Mouse (Mus musculus) forebrain, embryonic 12.5 days (tissue): Measurements from ENCODE around the gene Mindy2. TPM values are rescaled to one million over a fixed set of nuclear protein-coding genes. Genes with fewer than 3 reads are reported as not detected.

Source experiments
- ATAC-seq: fragments of 200-750 bp; cut with Nextera tagmentation; 2 replicates; pipeline ENCODE4 v1.8.0; 2017; ENCODE audit warnings: moderate TSS enrichment; ENCODE audit not compliant: low FRiP score
- H3K27ac ChIP-seq: fragments of 300-500 bp; sonication (generic); 2 replicates; pipeline ENCODE4 v1.5.1; 2016; ENCODE audit warnings: mild to moderate bottlenecking
- H3K27me3 ChIP-seq: fragments of 300-500 bp; sonication (generic); 2 replicates; pipeline ENCODE4 v1.6.1; 2016; ENCODE audit warnings: mild to moderate bottlenecking
- H3K36me3 ChIP-seq: fragments of 300-500 bp; sonication (generic); replicated peaks from 2 replicates; pipeline ENCODE4 v1.6.1; 2016; ENCODE audit warnings: mild to moderate bottlenecking
- H3K4me1 ChIP-seq: fragments of 300-500 bp; sonication (generic); 2 replicates; pipeline ENCODE4 v1.6.1; 2016
- H3K4me2 ChIP-seq: fragments of 300-500 bp; sonication (generic); 2 replicates; pipeline ENCODE4 v1.6.1; 2016; ENCODE audit warnings: mild to moderate bottlenecking, moderate library complexity
- H3K4me3 ChIP-seq: fragments of 300-500 bp; sonication (generic); replicated peaks from 2 replicates; pipeline ENCODE4 v1.5.1; 2016; ENCODE audit warnings: mild to moderate bottlenecking
- H3K9ac ChIP-seq: fragments of 300-500 bp; sonication (generic); 2 replicates; pipeline ENCODE4 v1.6.1; 2016; ENCODE audit warnings: mild to moderate bottlenecking
- H3K9me3 ChIP-seq: fragments of 300-500 bp; sonication (generic); 2 replicates; pipeline ENCODE4 v1.6.1; 2016
- WGBS: fragments of 180-500 bp; shearing (Covaris S2); methylation state at CpG from one replicate; pipeline ENCODE4 v1.1.7; 2016; 5-methylcytosine and 5-hydroxymethylcytosine counted together
- polyA plus RNA-seq: library from polyadenylated mRNA; unstranded; fragments of >200 nt; fragmentation: Nextera tagmentation; extraction: Ambion mirVana; gene quantifications from 2 replicates; pipeline ENCODE4 v1.2.1, GENCODE M21; 2016

The Mindy2 gene
- polyA plus RNA-seq, 1 experiment from 2014 or later = 13.7 TPM

GRCm38 (mm10) chr9:70679132-70680091 is 22.4 kb upstream of the Mindy2 start:
- WGBS = under 1% methylated on average over 93 of the region's 103 CpGs

GRCm38 (mm10) chr9:70678682-70679131 is 21.7 kb upstream of the Mindy2 start, which contains the start of gene Adam10:
TSS of gene Adam10 (plus strand) at chr9:70678997.
- no peaks in the 10 kb centered on the region for H3K36me3 ChIP-seq
- 1% methylated on average over 48 of the region's 48 CpGs for WGBS
- peak within 1 kb of the TSS; percentile 95 for H3K9ac ChIP-seq
- H3K4me1 ChIP-seq = peaks cover 19% of the 10 kb centered on the region
- peak; percentile 99 for ATAC-seq
- H3K4me2 ChIP-seq = peak within 1 kb of the TSS; percentile 82
- peak within 1 kb of the TSS; percentile 97 for H3K27ac ChIP-seq
- H3K27me3 ChIP-seq = no peaks in the 10 kb centered on the region
- peak within 1 kb of the TSS; percentile 98 for H3K4me3 ChIP-seq
- H3K9me3 ChIP-seq = no peaks in the 10 kb centered on the region

More at GRCm38 (mm10) chr9:70679132-70680091, 22.4 kb upstream of the Mindy2 start:
- no peaks in the 10 kb centered on the region for H3K27me3 ChIP-seq
- no peaks in the 10 kb centered on the region for H3K36me3 ChIP-seq
- H3K27ac ChIP-seq = peak overlapping the region; percentile 97
- H3K4me3 ChIP-seq = peak overlapping the region; percentile 98
- H3K4me1 ChIP-seq = peaks cover 19% of the 10 kb centered on the region
- ATAC-seq = peak; percentile 75; the same call in 1 of the 2 replicates
- H3K9me3 ChIP-seq = no peaks in the 10 kb centered on the region
- H3K9ac ChIP-seq = peak overlapping the region; percentile 95
- H3K4me2 ChIP-seq = peak overlapping the region; percentile 82

GRCm38 (mm10) chr9:70675961-70676360 is 19.0 kb upstream of the Mindy2 start:
- ATAC-seq = no peak
- 84% methylated on average over 5 of the region's 5 CpGs for WGBS
- Histone ChIP-seq H3K4me2 (no peak overlapping the region), H3K27ac (no peak overlapping the region), H3K36me3 (no peaks in the 10 kb centered on the region), H3K4me1 (peaks cover 8% of the 10 kb centered on the region), H3K4me3 (no peak overlapping the region), H3K9me3 (no peaks in the 10 kb centered on the region), H3K27me3 (no peaks in the 10 kb centered on the region), H3K9ac (no peak overlapping the region)

- WGBS = 79% methylated on average over 4 of the region's 4 CpGs
- Histone ChIP-seq H3K27me3 (no peaks in the 10 kb centered on the region), H3K9ac (no peak overlapping the region), H3K4me3 (no peak overlapping the region), H3K36me3 (no peaks in the 10 kb centered on the region), H3K27ac (no peak overlapping the region), H3K4me1 (peaks cover 2% of the 10 kb centered on the region; the same call in 1 of the 2 replicates), H3K9me3 (no peaks in the 10 kb centered on the region), H3K4me2 (no peak overlapping the region)
- ATAC-seq = no peak
Measured at GRCm38 (mm10) chr9:70675117-70675516, 18.1 kb upstream of the Mindy2 start.

DNA sequence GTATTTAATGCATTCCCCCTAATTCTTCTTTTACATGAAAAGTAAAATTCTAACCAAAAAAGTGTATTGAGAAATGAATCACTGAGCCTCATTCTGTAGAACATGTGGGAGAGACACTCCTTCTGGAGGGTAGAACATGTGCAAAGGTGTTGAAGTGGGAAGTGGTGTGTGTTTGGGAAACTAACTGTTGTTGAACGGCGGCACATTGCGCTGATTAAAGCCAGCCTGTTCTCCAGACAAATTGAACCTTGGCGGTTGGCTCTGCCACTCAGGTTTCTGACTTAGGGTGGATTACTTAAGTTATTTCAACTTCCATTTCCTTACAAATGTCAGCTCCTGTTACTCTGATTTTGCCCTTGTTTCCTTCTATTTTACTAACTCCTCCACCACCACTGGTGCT is 16.7 kb upstream of the Mindy2 start:
- H3K9ac ChIP-seq = no peak overlapping the region
- no peaks in the 10 kb centered on the region for H3K36me3 ChIP-seq
- no peaks in the 10 kb centered on the region for H3K9me3 ChIP-seq
- no peak overlapping the region for H3K27ac ChIP-seq
- no peak for ATAC-seq
- no peaks in the 10 kb centered on the region for H3K27me3 ChIP-seq
- H3K4me1 ChIP-seq = no peaks in the 10 kb centered on the region
- 92% methylated on average over 4 of the region's 4 CpGs for WGBS
- no peak overlapping the region for H3K4me3 ChIP-seq
- H3K4me2 ChIP-seq = no peak overlapping the region

DNA sequence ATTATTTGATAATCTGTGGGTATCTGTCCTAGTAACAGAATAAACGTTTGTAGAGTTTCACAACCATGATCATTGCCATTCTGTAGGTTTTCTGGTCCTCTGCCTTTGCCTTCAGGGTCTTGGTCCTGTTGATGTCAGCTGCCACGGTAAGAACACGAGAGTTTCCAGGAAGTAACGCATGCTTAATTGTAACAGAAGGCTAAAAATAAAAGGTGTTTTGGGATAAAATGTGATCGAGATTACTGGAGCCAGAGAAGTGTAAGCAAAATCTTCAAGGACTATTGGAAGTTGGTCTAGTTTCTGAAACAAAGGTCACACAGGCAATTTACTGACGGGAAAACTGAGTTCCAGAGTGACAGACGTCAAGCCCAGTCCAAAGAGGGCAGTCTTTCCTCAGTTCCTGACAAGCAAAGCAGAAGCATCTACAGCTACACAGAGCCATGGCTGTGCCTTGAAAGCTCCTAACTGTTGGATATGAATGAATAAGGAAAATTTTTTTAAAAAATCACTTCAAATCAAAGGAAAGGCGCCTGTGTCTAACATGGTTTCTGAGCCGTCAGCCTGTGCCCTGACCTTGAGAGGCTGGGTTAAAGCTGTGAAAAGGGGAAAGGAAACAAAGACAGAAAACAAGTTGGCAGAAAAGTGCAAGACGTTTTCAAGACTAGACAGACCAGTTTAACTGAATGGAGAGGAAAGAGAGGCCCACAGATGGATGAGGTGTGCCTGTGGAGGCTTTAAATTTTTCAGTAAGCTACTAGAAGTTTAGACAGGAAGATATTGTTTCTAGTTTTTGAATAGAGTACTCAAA is 15.0 kb upstream of the Mindy2 start:
- H3K27ac ChIP-seq = no peak overlapping the region
- no peaks in the 10 kb centered on the region for H3K36me3 ChIP-seq
- H3K4me3 ChIP-seq = no peak overlapping the region
- no peaks in the 10 kb centered on the region for H3K27me3 ChIP-seq
- WGBS = 54% methylated on average over 10 of the region's 10 CpGs
- ATAC-seq = no peak
- H3K9me3 ChIP-seq = peaks cover 3% of the 10 kb centered on the region; the same call in 1 of the 2 replicates
- no peak overlapping the region for H3K4me2 ChIP-seq
- H3K9ac ChIP-seq = no peak overlapping the region
- H3K4me1 ChIP-seq = no peaks in the 10 kb centered on the region

GRCm38 (mm10) chr9:70671278-70671677 is 14.3 kb upstream of the Mindy2 start:
- Histone ChIP-seq H3K27ac (no peak overlapping the region), H3K4me3 (no peak overlapping the region), H3K36me3 (no peaks in the 10 kb centered on the region), H3K4me1 (no peaks in the 10 kb centered on the region), H3K9me3 (peaks cover 3% of the 10 kb centered on the region; the same call in 1 of the 2 replicates), H3K4me2 (no peak overlapping the region), H3K9ac (no peak overlapping the region), H3K27me3 (no peaks in the 10 kb centered on the region)
- no peak for ATAC-seq
- WGBS = 76% methylated on average over 6 of the region's 6 CpGs

DNA sequence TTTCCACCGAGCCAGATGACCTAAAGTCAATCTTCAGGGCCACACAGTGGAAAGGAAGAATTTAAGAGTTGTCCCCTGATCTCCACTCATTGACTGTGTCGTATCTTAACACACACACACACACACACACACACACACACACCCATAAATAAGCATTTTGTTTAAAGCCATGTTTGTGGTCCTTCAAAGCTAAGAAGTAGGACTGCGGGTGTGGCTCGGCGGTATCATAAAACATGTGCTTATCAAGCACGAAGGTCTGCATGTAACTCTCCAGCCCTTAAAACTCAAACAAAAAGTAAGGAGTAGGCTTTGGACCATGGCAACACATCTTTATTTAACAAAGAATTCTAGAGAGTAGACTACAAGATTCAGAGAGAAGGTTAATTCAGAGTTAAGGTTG is 13.4 kb upstream of the Mindy2 start:
- Histone ChIP-seq H3K9me3 (peaks cover 3% of the 10 kb centered on the region; the same call in 1 of the 2 replicates), H3K4me1 (no peaks in the 10 kb centered on the region), H3K27me3 (no peaks in the 10 kb centered on the region), H3K27ac (no peak overlapping the region), H3K36me3 (no peaks in the 10 kb centered on the region), H3K9ac (no peak overlapping the region), H3K4me3 (no peak overlapping the region), H3K4me2 (no peak overlapping the region)
- 87% methylated on average over 6 of the region's 6 CpGs for WGBS
- no peak for ATAC-seq

- H3K27ac ChIP-seq = no peak overlapping the region
- H3K36me3 ChIP-seq = no peaks in the 10 kb centered on the region
- H3K9ac ChIP-seq = no peak overlapping the region
- 79% methylated on average over 2 of the region's 2 CpGs for WGBS
- no peak overlapping the region for H3K4me2 ChIP-seq
- no peaks in the 10 kb centered on the region for H3K27me3 ChIP-seq
- peaks cover 3% of the 10 kb centered on the region; the same call in 1 of the 2 replicates for H3K9me3 ChIP-seq
- H3K4me1 ChIP-seq = no peaks in the 10 kb centered on the region
- no peak overlapping the region for H3K4me3 ChIP-seq
- ATAC-seq = no peak
Measured at GRCm38 (mm10) chr9:70669197-70669596, 12.2 kb upstream of the Mindy2 start.

GRCm38 (mm10) chr9:70668048-70668447 is 11.1 kb upstream of the Mindy2 start:
- no peak for ATAC-seq
- H3K27me3 ChIP-seq = no peaks in the 10 kb centered on the region
- H3K4me2 ChIP-seq = no peak overlapping the region
- H3K4me1 ChIP-seq = no peaks in the 10 kb centered on the region
- no peak overlapping the region for H3K27ac ChIP-seq
- no peaks in the 10 kb centered on the region for H3K36me3 ChIP-seq
- no peak overlapping the region for H3K9ac ChIP-seq
- peaks cover 3% of the 10 kb centered on the region; the same call in 1 of the 2 replicates for H3K9me3 ChIP-seq
- H3K4me3 ChIP-seq = no peak overlapping the region

DNA sequence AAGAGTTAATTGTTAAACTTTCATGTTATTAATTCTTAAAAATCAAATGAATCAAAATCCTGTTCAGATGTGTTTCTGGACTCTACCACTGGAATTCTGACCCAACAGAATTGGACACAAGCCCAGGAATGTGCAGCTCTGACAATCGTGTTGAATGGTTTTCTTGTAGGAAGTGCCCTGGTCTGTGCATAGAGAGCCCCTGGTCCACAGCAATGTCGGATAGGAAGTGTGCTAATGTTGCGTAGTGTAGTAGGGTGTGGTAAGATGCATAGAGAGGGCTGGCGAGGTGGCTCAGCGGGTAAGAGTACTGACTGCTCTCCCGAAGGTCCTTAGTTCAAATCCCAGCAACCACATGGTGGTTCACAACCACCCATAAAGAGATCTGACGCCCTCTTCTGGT is 9.8 kb upstream of the Mindy2 start:
- Histone ChIP-seq H3K9ac (no peak overlapping the region), H3K9me3 (peaks cover 3% of the 10 kb centered on the region; the same call in 1 of the 2 replicates), H3K27ac (no peak overlapping the region), H3K27me3 (no peaks in the 10 kb centered on the region), H3K36me3 (no peaks in the 10 kb centered on the region), H3K4me1 (no peaks in the 10 kb centered on the region), H3K4me3 (no peak overlapping the region), H3K4me2 (no peak overlapping the region)
- WGBS = 74% methylated on average over 7 of the region's 7 CpGs
- no peak for ATAC-seq
